Mouse (Mus musculus) T-helper 2 cell (primary cell): Measurements from ENCODE around the gene Syn3.
"Not testable (repeated sequence)": the region's sequence is repeated elsewhere in the genome, so short reads cannot be mapped to it uniquely, and the experiment has no call there.

Experiments
- in situ Hi-C: fragments of 300-600 bp; cut with MboI, MseI; formaldehyde crosslinking; loops from one replicate; pipeline ENCODE4 v1.15.1; 2025; ENCODE audit warnings: high pct_unique_total_duplicates

The Syn3 gene

GRCm38 (mm10) chr10:86057712-86058111 is 441.0 kb downstream of the Syn3 start:
- in situ Hi-C loops: no loop called here

GRCm38 (mm10) chr10:86057286-86057685 is 441.4 kb downstream of the Syn3 start:
- in situ Hi-C loops: no loop called here

DNA sequence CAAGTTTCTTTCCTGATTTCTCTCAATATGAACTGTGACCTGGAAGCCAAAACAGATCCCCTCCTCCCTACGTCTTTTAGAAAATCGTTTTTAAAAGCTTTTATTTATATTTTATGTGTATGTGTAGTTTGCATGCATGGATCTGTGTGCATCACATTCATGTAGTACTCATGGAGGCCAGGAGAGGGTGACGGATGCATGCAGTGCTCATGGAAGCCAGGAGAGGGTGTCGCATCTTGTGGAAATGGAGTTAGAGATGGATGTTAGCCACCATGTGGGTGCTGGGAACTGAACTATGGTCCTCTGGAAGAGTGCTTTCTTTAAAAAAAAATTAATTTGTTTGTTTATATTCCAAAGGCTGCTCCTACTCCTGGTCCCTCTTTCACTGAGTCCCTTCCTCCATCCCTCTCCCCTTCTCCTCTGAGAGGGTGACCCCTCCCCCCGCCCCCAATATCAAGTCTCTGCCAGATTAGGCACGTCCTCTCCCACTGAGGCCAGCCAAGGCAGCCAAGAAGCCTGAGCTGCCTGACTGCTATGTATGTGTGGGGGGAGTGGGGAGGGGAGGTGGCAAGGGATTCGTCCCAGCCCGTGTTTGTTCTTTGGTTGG is 442.3 kb downstream of the Syn3 start:
- in situ Hi-C loops: no loop called here

DNA sequence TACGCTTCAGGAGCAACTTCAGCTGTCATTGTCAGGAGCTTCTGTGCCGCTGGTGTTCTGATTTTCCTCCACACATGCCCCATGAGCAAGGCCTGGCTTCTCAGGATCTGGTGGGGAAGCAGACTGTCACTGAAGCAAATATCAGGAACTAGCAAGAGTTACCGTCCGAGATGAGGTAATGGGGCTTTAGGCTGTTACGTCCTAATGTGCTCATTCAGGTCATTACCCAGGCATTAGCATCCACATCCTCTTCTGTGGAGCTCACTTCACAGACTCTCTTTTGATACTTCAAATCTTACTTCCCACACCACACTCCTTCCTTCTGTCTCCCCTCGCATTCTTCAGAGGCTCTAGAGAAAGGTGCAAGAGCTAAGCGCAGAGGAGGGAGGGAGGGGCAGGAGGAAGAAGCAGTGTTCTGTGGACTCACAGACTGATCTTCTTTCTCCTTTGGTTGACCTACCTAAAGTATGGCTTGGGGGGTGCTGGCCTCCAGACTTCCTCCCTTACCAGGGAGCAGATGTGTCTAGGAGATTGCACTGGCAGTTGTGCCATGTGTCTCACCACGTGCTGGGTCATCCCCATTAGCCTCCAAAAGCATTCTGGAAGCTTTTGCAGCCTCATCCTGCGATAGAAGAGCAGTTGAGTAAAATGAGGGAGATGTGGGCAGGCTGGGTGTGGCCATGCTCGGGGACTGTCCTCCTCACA is 445.7 kb downstream of the Syn3 start:
- in situ Hi-C loops: no loop called here

GRCm38 (mm10) chr10:86050522-86050921 is 448.2 kb downstream of the Syn3 start:
- in situ Hi-C loops: no loop called here

GRCm38 (mm10) chr10:86047786-86048185 is 450.9 kb downstream of the Syn3 start:
- in situ Hi-C loops: no loop called here

- in situ Hi-C loops: no loop called here
These were observed 452.3 kb downstream of the Syn3 start for GRCm38 (mm10) chr10:86046371-86046770.

DNA sequence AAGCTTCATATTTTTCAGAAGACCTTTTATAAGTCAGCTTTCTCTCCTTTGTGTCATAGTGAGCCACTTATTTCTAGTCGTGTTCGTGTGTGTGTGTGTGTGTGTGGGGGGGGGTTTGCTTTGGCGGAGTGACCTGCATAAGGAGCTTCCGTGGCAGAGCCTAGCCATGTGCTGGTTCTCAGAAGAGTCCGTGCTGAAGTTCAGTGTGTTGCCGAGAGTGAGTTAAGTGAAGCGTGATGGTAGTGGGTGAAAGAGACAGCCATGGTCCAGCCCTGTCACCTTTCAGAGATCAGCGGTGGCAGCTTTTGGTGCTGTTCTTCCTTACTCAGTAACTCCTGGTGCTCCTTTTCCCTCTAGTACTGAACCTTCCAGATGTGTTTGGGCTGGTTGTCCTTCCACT is 454.6 kb downstream of the Syn3 start:
- in situ Hi-C loops: no loop called here

DNA sequence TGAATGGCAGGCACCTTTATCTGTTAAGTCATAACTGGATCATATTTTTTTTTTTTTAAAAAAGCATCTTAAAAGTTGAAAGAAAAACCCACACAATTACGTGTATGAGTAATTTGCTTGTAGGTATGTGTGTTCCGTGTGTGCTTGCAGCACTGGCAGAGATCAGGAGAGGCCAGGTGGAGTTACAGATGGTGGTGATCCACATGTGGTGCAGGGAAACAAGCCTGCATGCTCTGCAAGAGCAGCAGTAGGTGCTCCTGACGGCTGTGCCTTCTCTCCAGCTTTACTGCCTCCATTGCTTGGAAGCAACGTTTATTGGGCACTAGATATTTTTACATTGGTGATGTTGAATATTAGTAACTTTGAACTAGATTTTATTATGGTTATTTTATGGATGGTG is 455.0 kb downstream of the Syn3 start:
- in situ Hi-C loops: no loop called here

DNA sequence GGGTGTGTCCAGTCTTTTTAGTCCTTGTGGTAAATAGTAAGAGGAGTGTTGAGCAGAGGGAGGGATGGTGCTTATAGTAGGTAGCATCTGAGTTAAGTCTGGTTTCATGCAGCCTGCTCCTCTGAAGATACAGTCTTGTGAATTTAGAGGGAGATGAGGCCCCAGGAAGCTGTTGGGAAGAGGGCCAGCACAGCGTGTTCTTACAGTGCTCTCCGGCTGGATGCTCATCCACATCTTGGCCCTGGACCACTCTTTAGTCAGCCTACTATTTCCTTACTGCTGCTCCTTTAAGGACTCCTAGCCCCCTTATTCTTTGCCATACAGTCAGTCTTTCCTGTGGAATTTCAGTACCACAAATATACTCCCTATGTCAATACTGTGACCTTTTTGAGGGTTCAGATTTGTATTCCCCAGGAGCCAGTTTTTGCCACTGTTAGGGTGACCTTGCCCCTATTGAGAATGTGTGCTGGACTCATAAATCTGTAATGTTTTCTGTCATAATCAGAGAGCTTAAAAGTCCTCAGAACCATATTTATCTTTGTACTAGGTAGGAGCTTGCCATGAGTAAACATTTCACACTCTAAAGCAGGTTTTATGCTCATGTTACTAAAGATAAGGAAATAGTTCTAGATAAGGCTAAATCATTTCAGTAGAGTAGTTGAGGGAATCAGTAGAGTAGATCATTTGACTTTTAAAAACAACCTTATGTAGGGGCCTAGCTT is 464.5 kb downstream of the Syn3 start:
- in situ Hi-C loops: no loop called here

- in situ Hi-C loops: no loop called here
These were observed 466.2 kb downstream of the Syn3 start for GRCm38 (mm10) chr10:86032517-86032916.

GRCm38 (mm10) chr10:86030743-86031142 is 468.0 kb downstream of the Syn3 start:
- in situ Hi-C loops: no loop called here

DNA sequence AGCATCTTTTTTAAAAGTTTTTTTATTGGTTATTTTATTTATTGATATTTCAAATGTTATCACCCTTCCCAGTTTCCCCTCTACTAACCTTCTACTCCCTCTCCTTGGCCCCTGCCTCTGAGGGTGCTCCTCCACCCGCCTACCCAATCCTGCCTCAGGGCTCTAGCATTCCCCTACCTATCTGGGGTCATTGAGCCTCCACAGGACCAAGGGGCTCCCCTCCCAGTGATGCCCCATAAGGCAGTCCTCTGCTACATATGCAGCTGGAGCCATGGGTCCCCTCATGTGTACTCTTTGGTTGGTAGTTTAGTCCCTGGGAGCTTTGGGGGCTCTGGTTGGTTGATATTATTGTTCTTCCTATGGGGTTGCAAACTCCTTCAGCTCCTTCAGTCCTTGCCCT is 471.9 kb downstream of the Syn3 start:
- in situ Hi-C loops: not testable (repeated sequence)

DNA sequence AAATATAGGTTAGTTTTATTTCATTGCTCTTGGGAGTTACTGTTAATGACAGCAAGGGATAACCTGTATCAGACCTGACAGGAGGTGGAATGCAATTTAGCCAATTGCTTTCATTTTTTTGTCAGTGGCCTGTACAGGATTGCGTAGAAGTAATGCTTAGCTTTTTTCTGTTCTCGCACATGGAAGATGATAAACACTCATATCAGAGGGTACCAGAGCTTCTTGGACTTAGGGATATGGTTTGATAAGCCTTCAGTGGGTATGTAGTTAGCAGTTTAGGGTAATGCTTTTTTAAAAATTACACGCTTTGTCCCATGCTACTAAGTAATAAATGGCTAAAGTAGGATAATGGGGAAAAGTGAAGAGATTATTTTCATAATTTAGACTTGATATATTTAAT is 472.3 kb downstream of the Syn3 start:
- in situ Hi-C loops: no loop called here

GRCm38 (mm10) chr10:86025906-86026305 is 472.8 kb downstream of the Syn3 start:
- in situ Hi-C loops: no loop called here

DNA sequence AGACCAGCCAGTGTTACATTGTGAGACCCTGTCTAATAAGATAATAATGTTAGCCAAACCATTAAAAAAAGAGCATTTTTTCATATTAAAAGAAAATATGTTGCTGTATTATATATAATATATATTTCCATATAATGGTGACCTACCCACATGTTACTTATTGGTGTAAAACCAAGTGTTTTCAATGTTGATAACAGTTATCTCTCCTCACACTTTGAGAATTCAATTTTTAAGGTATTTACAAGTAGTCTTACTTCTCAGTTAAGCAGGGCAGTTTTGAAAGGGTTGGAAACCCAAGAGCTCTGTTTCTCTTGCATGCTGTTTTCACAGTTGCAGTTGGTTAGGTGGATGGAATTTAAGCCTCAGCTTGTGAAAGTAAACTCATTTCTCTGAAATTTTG is 475.5 kb downstream of the Syn3 start:
- in situ Hi-C loops: no loop called here

DNA sequence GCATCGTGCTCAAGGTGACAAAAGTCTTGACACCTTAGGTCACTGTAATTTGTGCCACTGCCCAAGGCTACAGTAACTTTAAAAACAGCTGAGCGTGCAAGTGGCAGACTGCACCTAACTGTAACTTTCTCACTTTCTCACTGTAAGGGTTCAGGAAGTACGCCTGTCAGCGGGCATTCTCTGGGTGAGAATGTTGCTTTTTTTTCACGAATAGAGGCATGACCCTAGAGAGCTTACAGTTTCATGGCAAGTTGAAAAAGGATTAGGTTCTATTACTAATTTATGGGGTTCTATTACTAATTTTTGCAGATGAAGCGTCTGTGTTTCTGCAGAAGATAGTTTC is 476.3 kb downstream of the Syn3 start:
- in situ Hi-C loops: no loop called here

- in situ Hi-C loops: no loop called here
These were observed 476.8 kb downstream of the Syn3 start, which contains the start of gene Fbxo7 for GRCm38 (mm10) chr10:86021749-86022473. Gene Fbxo7 (plus strand): TSS chr10:86021972.

GRCm38 (mm10) chr10:86021408-86021748 is 477.3 kb downstream of the Syn3 start:
- in situ Hi-C loops: no loop called here

DNA sequence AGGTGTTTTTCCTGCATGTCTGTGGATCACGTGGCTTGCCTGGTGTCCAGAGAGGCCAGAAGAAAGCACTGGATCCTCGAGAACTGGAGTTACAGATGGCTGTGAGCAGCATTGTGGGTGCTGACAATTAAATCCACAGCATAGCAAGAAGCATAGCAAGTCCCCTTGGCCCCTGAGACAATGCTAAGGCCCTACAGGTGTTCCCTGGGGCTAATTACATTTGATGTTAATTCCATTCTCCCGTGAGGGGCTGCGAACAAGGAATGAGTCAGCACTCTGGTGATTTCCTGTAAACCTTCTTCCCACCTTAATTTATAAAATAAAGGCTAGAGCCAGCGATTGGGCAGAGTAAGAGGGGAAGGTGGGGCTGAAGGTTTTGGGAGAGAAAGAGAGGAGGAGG is 479.9 kb downstream of the Syn3 start:
- in situ Hi-C loops: no loop called here

DNA sequence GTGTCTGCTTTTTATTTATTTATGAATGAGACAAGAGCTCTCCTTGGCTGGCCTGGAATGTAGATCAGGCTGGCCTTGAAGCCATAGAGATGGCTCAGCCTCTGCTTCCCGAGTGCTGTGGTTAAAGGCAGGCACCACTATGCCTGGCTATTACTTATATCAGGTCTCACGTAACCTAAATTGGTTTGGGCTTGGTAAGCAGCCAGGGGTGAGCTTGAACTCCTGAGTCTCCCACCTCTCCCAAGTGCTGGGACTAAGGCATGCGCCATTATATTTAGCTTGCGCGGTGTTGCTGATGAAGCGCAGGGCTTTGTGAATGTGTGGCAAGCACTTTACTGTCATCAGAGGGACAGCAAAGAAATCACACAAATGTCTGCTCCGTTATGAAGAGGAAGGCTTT is 480.9 kb downstream of the Syn3 start:
- in situ Hi-C loops: no loop called here

DNA sequence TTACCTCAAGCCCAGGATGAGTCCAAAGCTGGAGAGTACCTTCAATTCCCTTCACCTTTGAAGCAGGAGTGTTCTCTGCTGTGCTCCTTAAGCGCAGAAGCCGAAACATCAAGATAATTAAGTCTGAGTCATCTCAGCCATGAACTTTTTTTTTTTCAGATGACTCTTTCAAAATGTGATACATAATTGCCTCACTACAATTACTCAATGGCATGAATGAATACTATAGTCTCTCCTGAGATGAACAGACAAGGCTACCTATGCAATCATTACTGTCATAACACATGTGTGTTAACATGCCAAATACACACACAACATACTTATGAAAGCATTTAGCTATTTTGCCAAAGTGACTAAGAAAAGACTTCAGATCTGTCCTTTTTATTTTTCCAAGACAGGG is 486.9 kb downstream of the Syn3 start, which contains the start of gene Bpifc:
Bpifc (minus strand) TSS at position 115 of the 400 bp plus-strand sequence.
- in situ Hi-C loops: no loop called here
